Mouse (Mus musculus) heart, embryonic 16.5 days (tissue): ENCODE results near the gene Nsun2. TPM values are rescaled to one million over a fixed set of nuclear protein-coding genes. Genes with fewer than 3 reads are reported as not detected.
A peak's percentile ranks its signal among the peaks of the same experiment; 100 is the strongest.
"Not testable (repeated sequence)": the region's sequence is repeated elsewhere in the genome, so short reads cannot be mapped to it uniquely, and the experiment has no call there.

Source experiments
- ATAC-seq: fragments of 200-750 bp; cut with Nextera tagmentation; replicated peaks from 2 replicates; pipeline ENCODE4 v1.8.0; 2017; ENCODE audit warnings: moderate number of reproducible peaks; ENCODE audit not compliant: insufficient read depth, low FRiP score; ENCODE audit errors: extremely low read depth
- H3K27ac ChIP-seq: fragments of 300-500 bp; sonication (generic); 2 replicates; pipeline ENCODE4 v1.5.1; 2014; ENCODE audit warnings: mild to moderate bottlenecking, low read length, control low read depth, moderate library complexity
- H3K27me3 ChIP-seq: fragments of 300-500 bp; sonication (generic); 2 replicates; pipeline ENCODE4 v1.6.1; 2014; ENCODE audit warnings: low read length, mixed read lengths; ENCODE audit not compliant: control insufficient read depth, insufficient read depth
- H3K36me3 ChIP-seq: fragments of 300-500 bp; sonication (generic); 2 replicates; pipeline ENCODE4 v1.6.1; 2014; ENCODE audit not compliant: control insufficient read depth, insufficient read depth
- H3K4me1 ChIP-seq: fragments of 300-500 bp; sonication (generic); 2 replicates; pipeline ENCODE4 v1.6.1; 2014; ENCODE audit warnings: low read length, mixed read lengths; ENCODE audit not compliant: control insufficient read depth, insufficient read depth
- H3K4me2 ChIP-seq: fragments of 300-500 bp; sonication (generic); 2 replicates; pipeline ENCODE4 v1.6.1; 2014; ENCODE audit warnings: low read depth, mild to moderate bottlenecking, control low read depth, low read length
- H3K4me3 ChIP-seq: fragments of 300-500 bp; sonication (generic); 2 replicates; pipeline ENCODE4 v1.5.1; 2014; ENCODE audit warnings: mild to moderate bottlenecking, control low read depth, low read length
- H3K9ac ChIP-seq: fragments of 300-500 bp; sonication (generic); 2 replicates; pipeline ENCODE4 v1.6.1; 2014; ENCODE audit warnings: low read length, control low read depth
- H3K9me3 ChIP-seq: fragments of 300-500 bp; sonication (generic); replicated peaks from 2 replicates; pipeline ENCODE4 v1.6.1; 2016; ENCODE audit warnings: low read length; ENCODE audit not compliant: control insufficient read depth
- WGBS: fragments of 180-500 bp; shearing (Covaris S2); extraction: QIAGEN DNeasy Blood & Tissue Kit; methylation state at CpG from one replicate; pipeline ENCODE4 v1.1.7; 2014; 5-methylcytosine and 5-hydroxymethylcytosine counted together
- polyA plus RNA-seq: library from polyadenylated mRNA; unstranded; fragments of >200 nt; fragmentation: Nextera tagmentation; extraction: Ambion mirVana; gene quantifications from 2 replicates; pipeline ENCODE4 v1.2.1, GENCODE M21; 2015

Nsun2 gene
- polyA plus RNA-seq, 1 experiment from 2014 or later, result 78.0 TPM

DNA sequence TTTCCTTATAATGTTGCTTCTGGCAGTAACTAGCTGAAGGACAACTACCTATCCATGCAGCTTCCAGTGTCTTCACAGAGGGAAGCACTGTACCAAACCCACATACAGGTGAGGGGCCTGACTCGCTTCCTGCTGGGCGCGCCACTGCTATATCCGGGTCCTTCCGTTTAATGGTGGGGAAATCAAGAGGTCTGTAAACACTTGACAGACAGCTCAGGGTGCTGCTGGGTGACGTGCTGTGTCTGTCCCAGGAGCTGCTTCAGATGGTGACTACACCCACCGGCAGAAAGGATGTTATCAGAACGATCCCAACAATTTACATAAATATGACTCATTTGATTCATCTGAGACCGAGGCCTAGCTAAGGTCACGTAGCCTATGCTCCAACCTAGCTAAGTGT is 65.3 kb downstream of the Nsun2 start:
- no peak for ATAC-seq
- Histone ChIP-seq H3K9ac (no peak overlapping the region), H3K27ac (no peak overlapping the region), H3K36me3 (no peaks in the 10 kb centered on the region), H3K9me3 (no peaks in the 10 kb centered on the region), H3K27me3 (no peaks in the 10 kb centered on the region), H3K4me3 (no peak overlapping the region), H3K4me1 (no peaks in the 10 kb centered on the region), H3K4me2 (no peak overlapping the region)
- 80% methylated on average over 10 of the region's 10 CpGs for WGBS

DNA sequence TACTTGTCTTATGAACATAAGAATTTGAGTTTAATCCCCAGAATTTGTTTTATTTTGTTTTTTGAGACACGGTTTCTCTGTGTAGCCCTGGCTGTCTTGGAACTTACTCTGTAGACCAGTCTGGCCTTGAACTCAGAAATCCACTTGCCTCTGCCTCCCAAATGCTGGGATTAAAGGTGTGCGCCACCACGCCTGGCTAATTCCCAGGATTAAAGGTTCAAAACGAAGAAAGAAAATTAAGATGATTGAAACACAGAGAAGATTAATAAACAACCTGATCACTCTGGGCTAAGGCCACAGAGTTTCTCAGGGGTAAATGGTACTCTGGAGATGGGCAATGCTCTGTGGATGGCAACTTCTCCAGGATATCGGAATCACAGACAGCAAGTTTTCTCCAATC is 67.3 kb downstream of the Nsun2 start:
- H3K4me2 ChIP-seq, H3K27me3 ChIP-seq, H3K9ac ChIP-seq, H3K36me3 ChIP-seq, ATAC-seq, H3K27ac ChIP-seq, H3K9me3 ChIP-seq, H3K4me3 ChIP-seq, H3K4me1 ChIP-seq: not testable (repeated sequence)
- 84% methylated on average over 5 of the region's 5 CpGs for WGBS

DNA sequence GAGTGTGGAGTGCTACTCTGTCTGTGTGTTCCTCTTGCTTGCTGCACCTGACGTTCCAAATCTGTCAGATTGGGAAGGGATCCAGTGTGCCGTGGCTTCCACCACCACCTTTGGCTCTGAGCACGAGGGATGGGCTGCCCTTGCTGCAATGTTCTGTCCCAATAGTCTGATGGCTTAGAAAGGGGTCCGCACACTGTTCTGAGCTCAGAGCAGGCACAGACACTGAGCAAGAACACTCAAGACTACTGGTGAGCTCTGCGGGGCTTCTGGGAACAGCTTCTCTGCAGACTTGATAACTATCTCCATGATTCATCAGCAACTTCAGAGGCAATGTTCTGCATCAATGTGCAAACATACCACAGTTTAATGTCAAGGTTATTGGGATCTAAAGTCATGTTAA is 67.8 kb downstream of the Nsun2 start:
- no peak overlapping the region for H3K4me2 ChIP-seq
- WGBS, result 75% methylated on average over 5 of the region's 5 CpGs
- ATAC-seq, result no peak
- H3K9ac ChIP-seq, result no peak overlapping the region
- H3K9me3 ChIP-seq, result no peaks in the 10 kb centered on the region
- H3K27me3 ChIP-seq, result no peaks in the 10 kb centered on the region
- no peaks in the 10 kb centered on the region for H3K36me3 ChIP-seq
- no peaks in the 10 kb centered on the region for H3K4me1 ChIP-seq
- H3K27ac ChIP-seq, result no peak overlapping the region
- no peak overlapping the region for H3K4me3 ChIP-seq

DNA sequence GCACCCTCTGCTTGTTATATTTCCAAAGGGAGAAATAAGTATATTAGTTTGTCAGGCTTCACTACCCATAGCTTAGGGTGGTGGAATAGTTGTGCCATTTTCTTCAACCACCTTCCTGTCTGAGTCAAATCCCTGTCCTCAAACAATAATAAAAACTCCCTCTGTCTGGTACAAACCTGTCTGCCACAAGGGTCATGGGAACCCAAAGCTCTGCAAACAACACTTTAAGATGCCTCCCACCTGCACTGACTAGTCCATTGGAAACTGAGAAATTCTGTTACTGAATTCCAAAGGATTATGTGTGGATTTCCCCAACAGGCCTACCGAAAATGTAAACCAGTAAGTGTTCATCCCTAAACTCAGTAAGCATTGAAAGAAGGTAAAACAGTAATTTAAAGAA is 71.1 kb downstream of the Nsun2 start:
- no peak overlapping the region for H3K4me2 ChIP-seq
- peaks cover 5% of the 10 kb centered on the region; the same call in 1 of the 2 replicates for H3K27me3 ChIP-seq
- WGBS, result 76% methylated on average over 1 of the region's 1 CpGs
- no peak overlapping the region for H3K4me3 ChIP-seq
- no peak for ATAC-seq
- H3K36me3 ChIP-seq, result no peaks in the 10 kb centered on the region
- no peaks in the 10 kb centered on the region for H3K9me3 ChIP-seq
- no peaks in the 10 kb centered on the region for H3K4me1 ChIP-seq
- H3K9ac ChIP-seq, result no peak overlapping the region
- H3K27ac ChIP-seq, result no peak overlapping the region

DNA sequence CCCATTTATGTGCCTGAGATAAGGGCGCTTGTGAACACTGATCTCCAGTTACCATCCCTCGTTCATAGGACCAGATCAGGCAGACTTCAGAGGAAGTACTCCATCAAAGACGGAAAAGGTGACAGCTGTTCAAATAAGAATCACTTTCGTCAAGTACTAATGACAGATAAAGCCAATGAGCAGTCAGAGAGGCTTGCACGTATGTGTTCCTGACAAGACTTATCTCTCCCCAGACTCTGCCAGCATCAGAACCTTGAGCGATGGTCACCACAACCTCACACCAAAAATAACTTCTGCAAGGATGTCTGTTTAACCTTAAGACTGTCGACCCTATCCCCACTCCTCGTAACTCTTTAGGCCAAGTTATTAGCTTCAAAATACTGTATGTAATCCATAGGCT is 75.2 kb downstream of the Nsun2 start:
- 32% methylated on average over 8 of the region's 8 CpGs for WGBS
- peaks cover 10% of the 10 kb centered on the region for H3K4me1 ChIP-seq
- ATAC-seq, result no peak

DNA sequence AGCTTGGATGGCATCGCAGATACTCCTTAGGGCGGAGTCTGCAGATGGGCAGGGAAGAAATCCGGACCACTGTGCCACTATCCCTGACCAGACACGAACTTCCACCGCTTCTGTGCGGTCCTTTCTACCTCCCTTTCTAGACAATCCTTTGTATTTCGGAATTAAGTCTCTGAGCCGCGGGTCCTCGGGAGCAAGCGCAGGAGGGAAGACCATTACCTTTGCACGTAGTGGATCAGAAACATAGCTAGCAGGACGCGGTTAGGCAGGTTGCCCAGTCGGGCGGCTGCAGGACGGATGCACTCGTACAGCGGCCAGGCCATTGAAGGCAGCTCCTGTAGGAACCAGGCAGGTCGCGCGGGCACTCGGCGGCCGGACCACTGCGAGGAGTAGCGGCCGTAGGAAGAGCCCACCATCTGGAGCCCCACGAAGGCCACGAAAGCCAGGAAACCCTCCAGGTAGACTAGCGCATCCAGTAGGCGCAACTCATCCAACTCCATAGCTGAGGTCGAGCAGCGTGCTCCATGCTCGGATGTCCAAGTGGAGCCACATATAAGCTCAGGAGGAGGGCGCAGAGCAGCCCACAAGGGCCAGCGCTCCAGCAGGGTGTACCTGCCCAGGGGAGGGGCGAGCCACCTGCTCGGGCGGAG is 77.3 kb downstream of the Nsun2 start:
- Histone ChIP-seq H3K4me1 (peaks cover 10% of the 10 kb centered on the region), H3K36me3 (peaks cover 9% of the 10 kb centered on the region), H3K9ac (peak overlapping the region; percentile 71), H3K4me2 (peak overlapping the region; percentile 77), H3K9me3 (no peaks in the 10 kb centered on the region), H3K27me3 (peaks cover 5% of the 10 kb centered on the region; the same call in 1 of the 2 replicates), H3K27ac (no peak overlapping the region), H3K4me3 (peak overlapping the region; percentile 100)
- ATAC-seq, result peak; percentile 14
- WGBS, result under 1% methylated on average over 40 of the region's 40 CpGs

More for the DNA sequence above, 75.2 kb downstream of the Nsun2 start:
- Histone ChIP-seq H3K27me3 (peaks cover 5% of the 10 kb centered on the region; the same call in 1 of the 2 replicates), H3K9me3 (no peaks in the 10 kb centered on the region), H3K9ac (no peak overlapping the region), H3K4me2 (no peak overlapping the region), H3K36me3 (no peaks in the 10 kb centered on the region), H3K4me3 (no peak overlapping the region), H3K27ac (no peak overlapping the region)

DNA sequence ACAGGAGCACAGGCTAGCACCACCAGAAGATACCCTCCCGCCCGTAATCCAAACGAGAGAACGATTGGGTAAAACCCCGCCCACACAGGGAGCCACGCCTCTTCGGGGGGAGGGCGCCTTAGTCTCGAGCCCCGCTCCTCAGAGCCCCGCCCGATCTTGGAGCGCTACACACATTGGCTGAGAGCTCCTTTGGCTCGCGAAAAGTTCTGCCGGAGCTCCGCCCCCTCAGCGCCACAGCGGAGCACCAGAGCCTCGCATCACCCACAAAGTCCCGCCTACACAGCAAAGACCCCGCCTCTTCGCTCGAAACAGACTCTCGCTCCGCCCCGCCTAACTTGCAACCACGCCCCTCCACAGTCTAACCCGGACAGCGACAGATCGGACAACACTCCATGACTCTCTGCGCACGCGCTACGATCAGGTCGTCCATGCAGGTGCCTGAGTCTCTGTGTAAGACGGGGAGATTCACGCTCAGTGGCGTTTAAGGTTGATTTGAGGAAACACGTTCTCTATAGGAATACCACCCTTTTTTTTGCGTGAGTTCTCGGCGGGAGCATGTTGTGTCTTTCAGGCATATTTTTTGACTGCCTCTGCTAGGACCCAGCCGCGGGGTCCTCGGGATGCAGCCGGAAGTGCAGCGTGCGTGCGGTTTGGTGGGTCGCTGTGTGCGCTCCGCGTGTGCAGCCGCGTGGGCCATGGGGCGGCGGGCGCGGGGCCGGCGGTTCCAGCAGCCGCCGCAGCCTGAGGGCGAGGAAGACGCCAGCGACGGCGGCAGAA is 78.0 kb downstream of the Nsun2 start, which contains the start of gene Srd5a1:
Gene Srd5a1 (minus strand): TSS at position 45 of the 777 bp plus-strand sequence.
- Histone ChIP-seq H3K4me3 (peak within 1 kb of the TSS; percentile 100), H3K9me3 (no peaks in the 10 kb centered on the region), H3K4me1 (peaks cover 10% of the 10 kb centered on the region), H3K27me3 (peaks cover 5% of the 10 kb centered on the region; the same call in 1 of the 2 replicates), H3K27ac (peak within 1 kb of the TSS; percentile 79), H3K4me2 (peak within 1 kb of the TSS; percentile 77), H3K36me3 (peaks cover 14% of the 10 kb centered on the region), H3K9ac (peak within 1 kb of the TSS; percentile 92)
- WGBS, result under 1% methylated on average over 69 of the region's 69 CpGs
- ATAC-seq, result peak; percentile 99

DNA sequence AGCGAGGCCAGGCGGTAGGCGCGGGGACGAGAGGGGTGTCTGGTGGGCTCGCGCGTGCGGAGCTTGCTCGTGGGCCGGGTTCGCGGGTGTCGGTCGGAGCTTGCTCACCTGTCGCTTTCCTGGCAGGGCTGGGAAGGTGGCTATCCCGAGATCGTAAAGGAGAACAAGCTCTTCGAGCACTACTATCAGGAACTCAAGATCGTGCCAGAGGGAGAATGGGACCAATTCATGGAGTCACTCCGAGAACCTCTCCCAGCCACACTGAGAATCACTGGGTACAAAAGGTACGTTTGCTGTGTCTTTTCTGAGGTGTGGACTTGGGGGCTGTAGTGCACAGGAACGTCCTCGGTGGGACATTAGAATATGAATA is 78.6 kb downstream of the Nsun2 start:
- H3K4me2 ChIP-seq, result peak overlapping the region; percentile 77
- peaks cover 20% of the 10 kb centered on the region for H3K36me3 ChIP-seq
- H3K4me1 ChIP-seq, result peaks cover 10% of the 10 kb centered on the region
- peak overlapping the region; percentile 79 for H3K27ac ChIP-seq
- peak overlapping the region; percentile 92 for H3K9ac ChIP-seq
- H3K9me3 ChIP-seq, result no peaks in the 10 kb centered on the region
- peak overlapping the region; percentile 100 for H3K4me3 ChIP-seq
- H3K27me3 ChIP-seq, result peaks cover 5% of the 10 kb centered on the region; the same call in 1 of the 2 replicates
- WGBS, result 1% methylated on average over 24 of the region's 24 CpGs
- ATAC-seq, result no peak

DNA sequence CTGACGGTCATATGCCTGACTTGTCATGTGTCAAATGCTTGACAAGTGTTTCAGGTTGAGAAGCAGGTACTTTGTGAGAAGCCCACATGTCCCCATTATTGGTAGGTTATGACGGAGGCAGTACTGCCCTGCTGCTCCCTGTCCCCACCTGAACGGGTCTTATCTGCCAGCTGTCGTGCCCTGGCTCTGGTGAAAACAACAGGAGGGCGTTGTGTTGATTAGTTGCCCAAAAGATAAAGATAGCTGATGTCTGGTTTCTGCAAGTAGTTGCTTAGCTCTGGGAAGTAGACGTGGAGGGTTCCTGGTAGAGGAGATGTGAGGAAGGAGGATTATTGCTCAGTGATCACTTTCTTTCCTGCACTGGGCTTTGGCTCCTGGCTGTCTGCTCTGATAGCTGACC is 83.2 kb downstream of the Nsun2 start:
- H3K9me3 ChIP-seq, result no peaks in the 10 kb centered on the region
- ATAC-seq, result no peak
- no peak overlapping the region for H3K4me2 ChIP-seq
- H3K9ac ChIP-seq, result no peak overlapping the region
- H3K36me3 ChIP-seq, result peaks cover 51% of the 10 kb centered on the region
- no peak overlapping the region for H3K27ac ChIP-seq
- H3K4me3 ChIP-seq, result no peak overlapping the region
- H3K4me1 ChIP-seq, result peaks cover 6% of the 10 kb centered on the region
- H3K27me3 ChIP-seq, result no peaks in the 10 kb centered on the region
- WGBS, result 65% methylated on average over 6 of the region's 6 CpGs
